Mouse (Mus musculus): Measurements from ENCODE around the gene Olfr507. TPM values are rescaled to one million over a fixed set of nuclear protein-coding genes. Genes with fewer than 3 reads are reported as not detected.
"Not testable (repeated sequence)": the region's sequence is repeated elsewhere in the genome, so short reads cannot be mapped to it uniquely, and the experiment has no call there.

Gene Olfr507
- not detected in 2 replicates for polyA plus RNA-seq (2014; fragmentation: Nextera tagmentation; extraction: Ambion mirVana)

DNA sequence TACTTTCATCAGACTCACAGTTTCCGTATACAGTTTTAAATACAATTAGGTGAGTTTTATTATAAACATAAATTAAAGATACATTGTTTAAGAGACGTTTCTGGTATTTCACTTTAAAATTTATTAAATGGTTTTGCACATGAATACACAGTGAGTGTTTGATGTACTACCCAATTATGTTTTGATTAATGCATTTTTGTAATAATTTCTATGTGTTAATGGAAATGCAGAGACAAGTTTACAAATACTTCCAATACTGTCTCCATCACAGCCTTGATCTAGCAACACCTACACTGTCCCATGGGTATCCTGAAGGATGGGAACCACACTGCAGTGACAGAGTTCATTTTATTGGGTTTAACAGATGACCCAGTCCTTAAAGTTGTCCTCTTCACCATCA lies at the start of gene Olfr507:
Gene Olfr507, plus strand, starts transcription at position 301 of the 400 bp plus-strand sequence.
- H3K4me1 ChIP-seq (replicated peaks; ENCODE audit: control insufficient read depth, insufficient read depth, low read length): no peaks in the 10 kb centered on the region
- H3K4me2 ChIP-seq (replicated peaks; ENCODE audit: low read depth, low read length): no peak within 1 kb of the TSS
- H3K9me3 ChIP-seq (ENCODE audit: control insufficient read depth, low read length): no peaks in the 10 kb centered on the region
- 87% methylated on average over 2 of the region's 2 CpGs for WGBS
- no peak within 1 kb of the TSS for H3K9ac ChIP-seq (ENCODE audit: low read depth, low read length)
- H3K27ac ChIP-seq (ENCODE audit: low read depth, low read length): no peak within 1 kb of the TSS
- no peak for ATAC-seq (ENCODE audit: low FRiP score)
- no peak for DNase-seq (ENCODE audit: low spot score)
- no peaks in the 10 kb centered on the region for H3K36me3 ChIP-seq (ENCODE audit: control insufficient read depth, insufficient read depth, low read length)
- H3K27me3 ChIP-seq (ENCODE audit: control insufficient read depth, insufficient read depth, low read length): no peaks in the 10 kb centered on the region
- H3K4me3 ChIP-seq (ENCODE audit: low read depth, low read length): no peak within 1 kb of the TSS

DNA sequence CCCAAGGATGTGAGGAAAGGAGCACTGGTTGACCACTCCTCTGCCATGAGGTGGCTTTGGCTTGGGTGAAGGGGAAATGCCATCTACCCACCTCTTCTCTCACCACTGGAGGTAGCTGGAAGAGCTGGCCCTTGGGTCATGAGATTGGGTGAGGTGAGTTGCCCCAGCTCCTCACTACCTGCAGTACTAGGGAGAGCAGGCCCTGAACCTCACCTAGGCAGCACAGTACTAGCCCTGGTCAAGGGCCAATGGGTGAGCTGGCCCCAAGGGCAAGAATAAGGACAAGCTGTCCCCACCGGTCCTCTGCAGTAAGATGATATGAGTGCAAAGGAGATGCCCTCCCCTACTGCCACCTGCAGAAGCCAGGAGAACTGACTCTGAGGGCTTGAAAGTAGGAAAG lies 31.8 kb upstream of the Olfr507 start:
- H3K4me3 ChIP-seq (ENCODE audit: low read depth, low read length): no peak overlapping the region
- no peaks in the 10 kb centered on the region for H3K4me1 ChIP-seq (replicated peaks; ENCODE audit: control insufficient read depth, insufficient read depth, low read length)
- no peak overlapping the region for H3K27ac ChIP-seq (ENCODE audit: low read depth, low read length)
- H3K4me2 ChIP-seq (replicated peaks; ENCODE audit: low read depth, low read length): no peak overlapping the region
- DNase-seq (ENCODE audit: low spot score): no peak
- H3K9ac ChIP-seq (ENCODE audit: low read depth, low read length): no peak overlapping the region
- H3K36me3 ChIP-seq (ENCODE audit: control insufficient read depth, insufficient read depth, low read length): no peaks in the 10 kb centered on the region
- ATAC-seq (ENCODE audit: low FRiP score): no peak
- 93% methylated on average over 1 of the region's 1 CpGs for WGBS
- H3K27me3 ChIP-seq (ENCODE audit: control insufficient read depth, insufficient read depth, low read length): no peaks in the 10 kb centered on the region
- no peaks in the 10 kb centered on the region for H3K9me3 ChIP-seq (ENCODE audit: control insufficient read depth, low read length)

DNA sequence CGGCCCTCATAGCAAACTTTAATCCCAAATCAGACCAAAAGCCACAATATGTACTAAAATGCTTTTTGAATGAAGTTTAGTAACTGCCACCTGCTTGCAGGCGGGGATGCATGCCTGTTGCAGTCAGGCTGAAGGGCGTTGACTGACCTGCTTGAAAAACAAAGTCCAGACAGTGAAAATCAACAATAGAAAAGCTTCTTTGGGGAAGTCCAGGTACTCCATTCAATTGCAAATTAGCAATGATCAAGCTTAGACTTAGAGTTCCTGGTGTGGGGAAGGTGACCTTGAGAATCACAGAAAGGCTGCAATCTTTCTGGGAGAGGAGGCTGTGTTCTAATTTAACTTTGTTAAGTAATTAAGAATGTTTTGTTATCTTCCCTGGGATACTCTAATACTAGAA lies 19.7 kb upstream of the Olfr507 start:
- H3K4me1 ChIP-seq (replicated peaks; ENCODE audit: control insufficient read depth, insufficient read depth, low read length); DNase-seq (ENCODE audit: low spot score); H3K36me3 ChIP-seq (ENCODE audit: control insufficient read depth, insufficient read depth, low read length); ATAC-seq (ENCODE audit: low FRiP score); H3K9ac ChIP-seq (ENCODE audit: low read depth, low read length); H3K9me3 ChIP-seq (ENCODE audit: control insufficient read depth, low read length); H3K27me3 ChIP-seq (ENCODE audit: control insufficient read depth, insufficient read depth, low read length); H3K4me2 ChIP-seq (replicated peaks; ENCODE audit: low read depth, low read length); H3K4me3 ChIP-seq (ENCODE audit: low read depth, low read length); H3K27ac ChIP-seq (ENCODE audit: low read depth, low read length): not testable (repeated sequence)
- WGBS: 82% methylated on average over 3 of the region's 3 CpGs

DNA sequence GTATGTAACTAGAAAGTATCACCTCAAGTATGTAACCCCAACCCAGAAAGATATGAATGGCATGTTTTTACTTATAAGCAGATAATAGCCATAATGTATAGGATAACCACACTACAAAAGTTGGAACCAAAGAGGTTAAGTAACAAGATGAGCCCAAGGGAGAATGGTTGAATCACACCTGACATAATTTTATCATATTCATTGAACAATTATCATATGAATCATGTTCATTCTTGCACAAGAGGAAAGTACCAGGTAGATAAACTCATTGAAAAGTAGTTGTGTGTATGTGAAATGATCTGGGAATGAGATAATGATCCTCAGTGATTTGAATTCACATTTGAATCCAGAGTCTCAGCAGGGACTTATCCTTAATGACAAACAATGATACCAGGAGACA lies 11.1 kb upstream of the Olfr507 start, which contains the start of gene Olfr506:
Gene Olfr506, plus strand, starts transcription at position 301 of the 400 bp plus-strand sequence.
- no peak within 1 kb of the TSS for H3K27ac ChIP-seq (ENCODE audit: low read depth, low read length)
- ATAC-seq (ENCODE audit: low FRiP score): no peak
- H3K4me1 ChIP-seq (replicated peaks; ENCODE audit: control insufficient read depth, insufficient read depth, low read length): no peaks in the 10 kb centered on the region
- H3K36me3 ChIP-seq (ENCODE audit: control insufficient read depth, insufficient read depth, low read length): no peaks in the 10 kb centered on the region
- H3K27me3 ChIP-seq (ENCODE audit: control insufficient read depth, insufficient read depth, low read length): no peaks in the 10 kb centered on the region
- no peak within 1 kb of the TSS for H3K9ac ChIP-seq (ENCODE audit: low read depth, low read length)
- H3K4me3 ChIP-seq (ENCODE audit: low read depth, low read length): no peak within 1 kb of the TSS
- DNase-seq (ENCODE audit: low spot score): no peak
- no peaks in the 10 kb centered on the region for H3K9me3 ChIP-seq (ENCODE audit: control insufficient read depth, low read length)
- no peak within 1 kb of the TSS for H3K4me2 ChIP-seq (replicated peaks; ENCODE audit: low read depth, low read length)

DNA sequence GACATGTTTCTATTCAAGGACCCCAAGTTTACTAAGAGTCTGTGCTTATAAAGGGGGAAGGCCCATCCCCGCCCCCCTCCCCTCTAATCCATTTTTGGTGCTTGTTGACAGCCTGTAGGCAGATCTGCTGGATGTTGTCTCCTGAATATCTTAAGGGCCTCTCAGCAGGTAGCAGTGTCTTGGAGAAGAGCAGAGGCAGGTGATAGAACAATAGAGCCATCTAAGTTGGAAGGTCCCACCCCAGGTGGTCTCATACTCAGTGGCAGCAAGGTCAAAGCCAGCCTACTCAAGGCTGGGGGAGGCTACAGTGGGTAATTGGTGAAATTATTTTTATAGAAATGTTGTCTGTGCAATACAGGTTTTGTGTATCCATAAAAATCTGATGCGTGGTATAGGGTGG lies 7.5 kb upstream of the Olfr507 start:
- no peak overlapping the region for H3K27ac ChIP-seq (ENCODE audit: low read depth, low read length)
- no peaks in the 10 kb centered on the region for H3K36me3 ChIP-seq (ENCODE audit: control insufficient read depth, insufficient read depth, low read length)
- no peak overlapping the region for H3K4me3 ChIP-seq (ENCODE audit: low read depth, low read length)
- no peak overlapping the region for H3K4me2 ChIP-seq (replicated peaks; ENCODE audit: low read depth, low read length)
- H3K9me3 ChIP-seq (ENCODE audit: control insufficient read depth, low read length): no peaks in the 10 kb centered on the region
- H3K9ac ChIP-seq (ENCODE audit: low read depth, low read length): no peak overlapping the region
- 94% methylated on average over 2 of the region's 2 CpGs for WGBS
- ATAC-seq (ENCODE audit: low FRiP score): no peak
- DNase-seq (ENCODE audit: low spot score): no peak
- H3K4me1 ChIP-seq (replicated peaks; ENCODE audit: control insufficient read depth, insufficient read depth, low read length): no peaks in the 10 kb centered on the region
- no peaks in the 10 kb centered on the region for H3K27me3 ChIP-seq (ENCODE audit: control insufficient read depth, insufficient read depth, low read length)

DNA sequence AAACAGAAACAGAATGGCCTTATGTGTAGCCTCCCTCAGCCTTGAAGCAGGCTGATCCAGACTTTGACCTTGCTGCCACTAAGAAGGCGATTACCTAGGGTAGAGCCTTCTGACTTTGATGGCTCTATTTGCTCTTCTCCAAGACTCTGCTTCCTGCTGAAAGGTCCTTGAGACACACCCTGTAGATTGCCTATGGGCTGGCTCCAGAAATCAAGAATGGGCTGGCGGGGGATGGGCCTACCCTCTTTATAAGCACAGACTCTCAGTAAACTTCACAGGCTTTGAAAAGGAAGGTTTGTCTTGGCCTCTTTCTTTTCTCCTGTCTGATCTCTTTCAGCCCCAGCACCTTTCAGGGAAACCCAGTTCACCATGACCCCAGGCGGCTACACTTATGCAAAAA lies 4.8 kb upstream of the Olfr507 start:
- H3K27me3 ChIP-seq (ENCODE audit: control insufficient read depth, insufficient read depth, low read length); H3K9ac ChIP-seq (ENCODE audit: low read depth, low read length); ATAC-seq (ENCODE audit: low FRiP score); H3K36me3 ChIP-seq (ENCODE audit: control insufficient read depth, insufficient read depth, low read length); H3K4me2 ChIP-seq (replicated peaks; ENCODE audit: low read depth, low read length); H3K4me1 ChIP-seq (replicated peaks; ENCODE audit: control insufficient read depth, insufficient read depth, low read length); H3K9me3 ChIP-seq (ENCODE audit: control insufficient read depth, low read length); DNase-seq (ENCODE audit: low spot score); H3K4me3 ChIP-seq (ENCODE audit: low read depth, low read length); H3K27ac ChIP-seq (ENCODE audit: low read depth, low read length): not testable (repeated sequence)
- 59% methylated on average over 3 of the region's 3 CpGs for WGBS

DNA sequence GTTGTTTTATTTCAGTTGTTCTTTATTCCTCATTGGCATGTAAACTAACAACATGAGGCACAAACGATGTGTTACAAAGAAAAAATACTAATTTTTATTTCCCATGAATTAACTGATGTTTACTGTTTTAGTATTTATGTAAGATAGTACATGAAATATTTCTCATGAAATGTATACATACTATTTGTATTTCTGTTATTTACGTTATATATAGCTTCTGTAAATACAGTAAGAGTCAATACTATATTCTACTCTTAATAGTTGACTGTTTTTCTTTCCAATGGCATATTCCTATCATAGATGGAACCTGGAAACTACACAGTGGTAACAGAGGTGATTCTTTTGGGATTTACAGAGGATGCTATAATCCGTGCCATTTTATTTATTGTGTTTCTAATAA lies 8.1 kb downstream of the Olfr507 start, which contains the start of gene Olfr508:
Gene Olfr508, plus strand, starts transcription at position 301 of the 400 bp plus-strand sequence.
- H3K4me2 ChIP-seq (replicated peaks; ENCODE audit: low read depth, low read length): no peak within 1 kb of the TSS
- H3K27me3 ChIP-seq (ENCODE audit: control insufficient read depth, insufficient read depth, low read length): no peaks in the 10 kb centered on the region
- H3K4me1 ChIP-seq (replicated peaks; ENCODE audit: control insufficient read depth, insufficient read depth, low read length): no peaks in the 10 kb centered on the region
- no peaks in the 10 kb centered on the region for H3K36me3 ChIP-seq (ENCODE audit: control insufficient read depth, insufficient read depth, low read length)
- H3K9ac ChIP-seq (ENCODE audit: low read depth, low read length): no peak within 1 kb of the TSS
- no peak within 1 kb of the TSS for H3K4me3 ChIP-seq (ENCODE audit: low read depth, low read length)
- ATAC-seq (ENCODE audit: low FRiP score): no peak
- H3K27ac ChIP-seq (ENCODE audit: low read depth, low read length): no peak within 1 kb of the TSS
- DNase-seq (ENCODE audit: low spot score): no peak
- WGBS: 88% methylated on average over 3 of the region's 3 CpGs
- no peaks in the 10 kb centered on the region for H3K9me3 ChIP-seq (ENCODE audit: control insufficient read depth, low read length)

DNA sequence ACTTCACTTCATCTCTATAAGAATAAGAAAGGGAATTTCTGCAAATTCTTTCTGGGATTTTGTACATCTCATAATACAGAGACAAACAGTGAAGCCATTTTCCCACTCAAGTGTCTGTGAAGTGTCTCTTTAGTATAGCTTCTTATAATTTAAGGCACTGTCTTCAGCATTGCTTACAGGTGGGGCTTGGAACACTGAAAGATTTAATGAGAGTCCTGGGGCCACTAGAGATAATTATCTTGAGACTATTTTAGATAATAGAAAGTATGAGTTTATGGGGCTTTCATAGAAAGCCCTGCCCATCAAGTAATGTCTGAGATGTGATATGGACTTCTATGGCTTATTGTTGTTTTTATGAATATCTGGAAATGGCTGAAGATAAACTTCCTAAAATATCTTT lies 30.2 kb downstream of the Olfr507 start, which contains the start of gene Olfr509:
Gene Olfr509, minus strand, starts transcription at position 101 of the 400 bp plus-strand sequence.
- H3K4me1 ChIP-seq (replicated peaks; ENCODE audit: control insufficient read depth, insufficient read depth, low read length): no peaks in the 10 kb centered on the region
- H3K9me3 ChIP-seq (ENCODE audit: control insufficient read depth, low read length): no peaks in the 10 kb centered on the region
- ATAC-seq (ENCODE audit: low FRiP score) (no peak), DNase-seq (ENCODE audit: low spot score) (no peak)
- no peak within 1 kb of the TSS for H3K4me3 ChIP-seq (ENCODE audit: low read depth, low read length)
- H3K27ac ChIP-seq (ENCODE audit: low read depth, low read length): no peak within 1 kb of the TSS
- H3K9ac ChIP-seq (ENCODE audit: low read depth, low read length): no peak within 1 kb of the TSS
- no peaks in the 10 kb centered on the region for H3K36me3 ChIP-seq (ENCODE audit: control insufficient read depth, insufficient read depth, low read length)
- H3K4me2 ChIP-seq (replicated peaks; ENCODE audit: low read depth, low read length): no peak within 1 kb of the TSS
- no peaks in the 10 kb centered on the region for H3K27me3 ChIP-seq (ENCODE audit: control insufficient read depth, insufficient read depth, low read length)

DNA sequence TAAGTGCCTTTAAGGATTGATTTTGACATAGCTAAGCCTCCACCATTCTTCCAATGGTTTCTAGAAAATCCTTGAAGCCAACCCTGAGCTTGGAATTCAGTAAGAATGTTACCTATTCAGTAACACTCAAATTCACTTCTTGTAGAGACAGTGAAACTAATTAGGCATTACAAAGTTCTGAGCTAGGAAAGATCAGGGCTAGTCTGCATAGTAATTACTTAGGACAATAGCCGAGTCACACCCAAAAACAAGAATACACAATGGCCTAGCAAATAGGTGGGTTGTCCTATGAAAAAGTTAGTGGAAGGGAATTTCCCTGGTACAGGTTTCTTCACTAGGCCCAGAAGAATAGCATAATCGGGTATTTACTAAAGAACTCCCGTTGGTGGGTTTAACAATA lies 40.8 kb downstream of the Olfr507 start:
- H3K4me2 ChIP-seq (replicated peaks; ENCODE audit: low read depth, low read length): no peak overlapping the region
- no peaks in the 10 kb centered on the region for H3K4me1 ChIP-seq (replicated peaks; ENCODE audit: control insufficient read depth, insufficient read depth, low read length)
- no peaks in the 10 kb centered on the region for H3K27me3 ChIP-seq (ENCODE audit: control insufficient read depth, insufficient read depth, low read length)
- no peak for DNase-seq (ENCODE audit: low spot score)
- ATAC-seq (ENCODE audit: low FRiP score): no peak
- H3K36me3 ChIP-seq (ENCODE audit: control insufficient read depth, insufficient read depth, low read length): no peaks in the 10 kb centered on the region
- H3K4me3 ChIP-seq (ENCODE audit: low read depth, low read length): no peak overlapping the region
- no peak overlapping the region for H3K27ac ChIP-seq (ENCODE audit: low read depth, low read length)
- H3K9ac ChIP-seq (ENCODE audit: low read depth, low read length): no peak overlapping the region
- no peaks in the 10 kb centered on the region for H3K9me3 ChIP-seq (ENCODE audit: control insufficient read depth, low read length)
- WGBS: 87% methylated on average over 3 of the region's 3 CpGs
